Mouse (Mus musculus) stomach, embryonic 15.5 days (tissue): ENCODE data around the gene C130073F10Rik. TPM values are rescaled to one million over a fixed set of nuclear protein-coding genes. Genes with fewer than 3 reads are reported as not detected.

ENCODE experiments used
- polyA plus RNA-seq: library from polyadenylated mRNA; unstranded; fragments of >200 nt; fragmentation: Nextera tagmentation; extraction: Ambion mirVana; gene quantifications from 2 replicates; pipeline ENCODE4 v1.2.1, GENCODE M21; 2015

The C130073F10Rik gene
- polyA plus RNA-seq, 1 experiment from 2014 or later, result not detected

Other genes starting within 250 kb of the C130073F10Rik start
- 86.9 and 87.0 TPM in 2 replicates for gene Leprot, start 246.1 kb downstream of the C130073F10Rik start, polyA plus RNA-seq
- gene Lepr, start 176.4 kb downstream of the C130073F10Rik start, polyA plus RNA-seq, result 2.3 and 3.0 TPM in 2 replicates
- gene B020004J07Rik, start 49.8 kb downstream of the C130073F10Rik start, polyA plus RNA-seq, result not detected in 2 replicates
- gene Gm12800, start 15.3 kb upstream of the C130073F10Rik start, polyA plus RNA-seq, result not detected in 2 replicates
- gene Gm12794, start 46.6 kb upstream of the C130073F10Rik start, polyA plus RNA-seq, result not detected in 2 replicates
- not detected in 2 replicates for gene Gm12790, start 87.3 kb upstream of the C130073F10Rik start, polyA plus RNA-seq
- gene Gm12789, start 92.8 kb upstream of the C130073F10Rik start, polyA plus RNA-seq, result not detected in 2 replicates
- 12.1 and 12.5 TPM in 2 replicates for gene Pde4b, start 193.8 kb upstream of the C130073F10Rik start, polyA plus RNA-seq